Mouse (Mus musculus): ENCODE measurements around the gene Nr1h5. TPM values are rescaled to one million over a fixed set of nuclear protein-coding genes. Genes with fewer than 3 reads are reported as not detected.

The Nr1h5 gene
- 0.03 TPM in 1 of 2 replicates, not detected in the other for polyA plus RNA-seq (2012; rRNA removed)

DNA sequence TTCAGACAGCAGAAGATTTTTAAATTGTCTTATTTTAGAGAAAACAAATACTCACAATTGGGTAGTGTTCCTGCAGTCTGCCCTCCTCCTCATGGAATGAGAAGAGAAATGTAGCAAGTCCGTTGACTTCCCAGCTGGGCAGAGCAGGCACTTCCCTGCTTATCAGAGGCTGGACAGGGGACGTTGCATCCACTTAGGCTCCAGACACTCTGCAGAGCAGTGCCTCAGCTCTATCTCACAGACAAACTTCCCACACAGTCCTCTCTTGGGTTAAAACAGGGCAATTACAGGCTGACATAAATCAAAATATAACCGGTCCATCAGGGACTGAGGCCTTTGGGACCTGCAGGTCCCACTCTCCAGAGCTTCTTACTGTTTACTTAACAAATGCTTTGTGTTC is at the start of gene Nr1h5:
Nr1h5 (minus strand) TSS at position 101 of the 400 bp plus-strand sequence.
- DNase-seq, result no peak
- H3K4me1 ChIP-seq (ENCODE audit: control insufficient read depth, insufficient read depth, low read length), result no peaks in the 10 kb centered on the region
- H3K36me3 ChIP-seq (ENCODE audit: control insufficient read depth, insufficient read depth, low read length), result no peaks in the 10 kb centered on the region
- TF ChIP-seq POLR2A (IDR thresholded peaks at IDR 0.05; ENCODE audit: low read depth, low read length) (no peak), CTCF (conservative IDR thresholded peaks at IDR 0.05; ENCODE audit: insufficient read depth, insufficient read length, low read depth, low read length) (no peak)
- H3K27me3 ChIP-seq (replicated peaks; ENCODE audit: control insufficient read depth, insufficient read depth, low read length), result no peaks in the 10 kb centered on the region
- H3K27ac ChIP-seq (ENCODE audit: insufficient read depth, low read depth, low read length), result no peak within 1 kb of the TSS
- H3K4me3 ChIP-seq (ENCODE audit: insufficient read depth, low read depth, low read length), result no peak within 1 kb of the TSS
- WGBS, result 35% methylated on average over 3 of the region's 3 CpGs

- Histone ChIP-seq H3K27me3 (replicated peaks; ENCODE audit: control insufficient read depth, insufficient read depth, low read length) (no peaks in the 10 kb centered on the region), H3K4me3 (ENCODE audit: insufficient read depth, low read depth, low read length) (no peak overlapping the region), H3K4me1 (ENCODE audit: control insufficient read depth, insufficient read depth, low read length) (no peaks in the 10 kb centered on the region), H3K36me3 (ENCODE audit: control insufficient read depth, insufficient read depth, low read length) (peaks cover 2% of the 10 kb centered on the region), H3K27ac (ENCODE audit: insufficient read depth, low read depth, low read length) (no peak overlapping the region)
- 88% methylated on average over 7 of the region's 7 CpGs for WGBS
- no peak for DNase-seq
- TF ChIP-seq CTCF (conservative IDR thresholded peaks at IDR 0.05; ENCODE audit: insufficient read depth, insufficient read length, low read depth, low read length), result no peak
- TF ChIP-seq POLR2A (IDR thresholded peaks at IDR 0.05; ENCODE audit: low read depth, low read length), result no peak
These were observed 37.7 kb upstream of the Nr1h5 start for GRCm38 (mm10) chr3:103001595-103001994.

GRCm38 (mm10) chr3:102997591-102997990 is 33.7 kb upstream of the Nr1h5 start:
- no peak for DNase-seq
- Histone ChIP-seq H3K27me3 (replicated peaks; ENCODE audit: control insufficient read depth, insufficient read depth, low read length) (no peaks in the 10 kb centered on the region), H3K36me3 (ENCODE audit: control insufficient read depth, insufficient read depth, low read length) (peaks cover 2% of the 10 kb centered on the region), H3K4me3 (ENCODE audit: insufficient read depth, low read depth, low read length) (no peak overlapping the region), H3K27ac (ENCODE audit: insufficient read depth, low read depth, low read length) (no peak overlapping the region), H3K4me1 (ENCODE audit: control insufficient read depth, insufficient read depth, low read length) (peaks cover 4% of the 10 kb centered on the region; the same call in 1 of the 2 replicates)
- no peak for TF ChIP-seq CTCF (conservative IDR thresholded peaks at IDR 0.05; ENCODE audit: insufficient read depth, insufficient read length, low read depth, low read length)
- TF ChIP-seq POLR2A (IDR thresholded peaks at IDR 0.05; ENCODE audit: low read depth, low read length), result no peak
- 72% methylated on average over 3 of the region's 3 CpGs for WGBS

DNA sequence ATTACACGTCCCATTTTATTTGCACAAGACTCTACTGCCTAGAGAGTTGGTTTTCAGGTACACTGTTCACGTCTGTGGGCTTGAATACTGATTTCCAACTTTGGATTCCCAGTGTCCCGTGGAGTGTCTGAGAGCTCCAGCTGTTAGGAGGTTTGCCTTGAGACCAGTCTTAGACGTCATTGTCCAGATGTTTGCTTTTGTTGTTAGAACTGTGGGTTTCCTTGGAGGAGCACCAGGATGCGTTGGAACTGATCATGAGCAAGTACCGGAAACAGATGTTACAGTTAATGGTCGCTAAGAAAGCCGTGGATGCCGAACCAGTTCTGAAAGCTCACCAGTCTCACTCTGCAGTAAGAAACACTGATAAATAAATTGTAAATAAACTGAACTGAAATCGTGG is 33.1 kb upstream of the Nr1h5 start:
- DNase-seq, result no peak
- no peaks in the 10 kb centered on the region for H3K27me3 ChIP-seq (replicated peaks; ENCODE audit: control insufficient read depth, insufficient read depth, low read length)
- H3K4me3 ChIP-seq (ENCODE audit: insufficient read depth, low read depth, low read length), result no peak overlapping the region
- TF ChIP-seq POLR2A (IDR thresholded peaks at IDR 0.05; ENCODE audit: low read depth, low read length) (no peak), CTCF (conservative IDR thresholded peaks at IDR 0.05; ENCODE audit: insufficient read depth, insufficient read length, low read depth, low read length) (no peak)
- 69% methylated on average over 10 of the region's 10 CpGs for WGBS
- H3K27ac ChIP-seq (ENCODE audit: insufficient read depth, low read depth, low read length), result no peak overlapping the region
- H3K36me3 ChIP-seq (ENCODE audit: control insufficient read depth, insufficient read depth, low read length), result peaks cover 2% of the 10 kb centered on the region
- H3K4me1 ChIP-seq (ENCODE audit: control insufficient read depth, insufficient read depth, low read length), result peaks cover 4% of the 10 kb centered on the region; the same call in 1 of the 2 replicates

DNA sequence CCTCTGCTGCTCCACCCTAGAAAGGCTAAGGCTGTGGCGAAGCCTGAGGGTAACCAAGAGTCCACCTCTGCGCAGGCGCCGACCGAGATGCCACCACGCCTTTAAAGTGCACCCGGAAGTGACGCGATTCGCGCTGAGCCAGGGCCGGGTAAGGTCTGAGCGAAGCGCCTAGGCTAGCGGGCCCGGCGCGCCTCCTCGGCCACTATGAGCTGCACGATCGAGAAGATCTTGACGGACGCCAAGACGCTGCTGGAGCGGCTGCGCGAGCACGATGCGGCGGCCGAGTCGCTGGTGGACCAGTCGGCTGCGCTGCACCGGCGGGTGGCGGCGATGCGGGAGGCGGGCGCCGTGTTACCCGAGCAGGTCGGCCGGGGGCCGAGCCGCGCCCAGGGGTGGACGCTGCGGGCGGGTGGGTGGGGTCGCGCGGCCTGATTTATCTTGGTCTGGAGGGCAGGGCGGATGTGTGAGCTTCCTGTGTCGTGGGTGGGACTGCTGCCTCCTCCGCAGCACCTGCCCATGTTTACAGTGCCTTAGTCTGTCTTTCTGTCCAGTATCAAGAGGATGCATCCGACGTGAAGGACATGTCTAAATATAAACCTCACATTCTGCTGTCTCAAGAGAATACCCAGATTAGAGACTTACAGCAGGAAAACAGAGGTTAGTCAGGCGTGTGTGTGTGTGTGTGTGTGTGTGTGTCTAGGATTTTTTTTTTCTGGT is 31.8 kb upstream of the Nr1h5 start, which contains the start of gene Sike1:
Sike1 (plus strand) TSS at position 104 of the 717 bp plus-strand sequence.
- TF ChIP-seq POLR2A (IDR thresholded peaks at IDR 0.05; ENCODE audit: low read depth, low read length) (peak; percentile 67), CTCF (conservative IDR thresholded peaks at IDR 0.05; ENCODE audit: insufficient read depth, insufficient read length, low read depth, low read length) (no peak)
- peak; percentile 97 for DNase-seq
- Histone ChIP-seq H3K27me3 (replicated peaks; ENCODE audit: control insufficient read depth, insufficient read depth, low read length) (no peaks in the 10 kb centered on the region), H3K4me1 (ENCODE audit: control insufficient read depth, insufficient read depth, low read length) (peaks cover 4% of the 10 kb centered on the region; the same call in 1 of the 2 replicates), H3K27ac (ENCODE audit: insufficient read depth, low read depth, low read length) (peak within 1 kb of the TSS; percentile 95), H3K36me3 (ENCODE audit: control insufficient read depth, insufficient read depth, low read length) (no peaks in the 10 kb centered on the region), H3K4me3 (ENCODE audit: insufficient read depth, low read depth, low read length) (peak within 1 kb of the TSS; percentile 98)
- WGBS, result under 1% methylated on average over 60 of the region's 60 CpGs

- Histone ChIP-seq H3K27me3 (replicated peaks; ENCODE audit: control insufficient read depth, insufficient read depth, low read length) (no peaks in the 10 kb centered on the region), H3K4me3 (ENCODE audit: insufficient read depth, low read depth, low read length) (peak overlapping the region; percentile 98), H3K27ac (ENCODE audit: insufficient read depth, low read depth, low read length) (peak overlapping the region; percentile 2; the same call in 1 of the 2 replicates), H3K4me1 (ENCODE audit: control insufficient read depth, insufficient read depth, low read length) (peaks cover 4% of the 10 kb centered on the region; the same call in 1 of the 2 replicates), H3K36me3 (ENCODE audit: control insufficient read depth, insufficient read depth, low read length) (no peaks in the 10 kb centered on the region)
- 36% methylated on average over 7 of the region's 7 CpGs for WGBS
- DNase-seq, result no peak
- TF ChIP-seq POLR2A (IDR thresholded peaks at IDR 0.05; ENCODE audit: low read depth, low read length), result no peak
- TF ChIP-seq CTCF (conservative IDR thresholded peaks at IDR 0.05; ENCODE audit: insufficient read depth, insufficient read length, low read depth, low read length), result no peak
These were observed 31.3 kb upstream of the Nr1h5 start for GRCm38 (mm10) chr3:102995233-102995604.

- H3K4me3 ChIP-seq (ENCODE audit: insufficient read depth, low read depth, low read length), result no peak overlapping the region
- no peaks in the 10 kb centered on the region for H3K27me3 ChIP-seq (replicated peaks; ENCODE audit: control insufficient read depth, insufficient read depth, low read length)
- no peaks in the 10 kb centered on the region for H3K36me3 ChIP-seq (ENCODE audit: control insufficient read depth, insufficient read depth, low read length)
- TF ChIP-seq CTCF (conservative IDR thresholded peaks at IDR 0.05; ENCODE audit: insufficient read depth, insufficient read length, low read depth, low read length) (no peak), POLR2A (IDR thresholded peaks at IDR 0.05; ENCODE audit: low read depth, low read length) (no peak)
- WGBS, result 31% methylated on average over 3 of the region's 3 CpGs
- H3K27ac ChIP-seq (ENCODE audit: insufficient read depth, low read depth, low read length), result no peak overlapping the region
- peaks cover 4% of the 10 kb centered on the region; the same call in 1 of the 2 replicates for H3K4me1 ChIP-seq (ENCODE audit: control insufficient read depth, insufficient read depth, low read length)
- no peak for DNase-seq
These were observed 29.0 kb upstream of the Nr1h5 start for GRCm38 (mm10) chr3:102992936-102993335.

All from kidney, adult 2 months (tissue).